Mouse (Mus musculus) cortical plate, adult 2 months (tissue): Measurements from ENCODE around the gene Plekha6. TPM values are rescaled to one million over a fixed set of nuclear protein-coding genes. Genes with fewer than 3 reads are reported as not detected.
A peak's percentile ranks its signal among the peaks of the same experiment; 100 is the strongest.

ENCODE experiments used
- H3K27ac ChIP-seq: fragments of 200-500 bp; 2 replicates; pipeline ENCODE4 v1.5.1; 2012; ENCODE audit warnings: low read length, control low read depth, inconsistent platforms; ENCODE audit not compliant: insufficient read depth
- H3K4me1 ChIP-seq: fragments of 200-500 bp; 2 replicates; pipeline ENCODE4 v1.6.1; 2011; ENCODE audit warnings: low read length; ENCODE audit not compliant: control insufficient read depth, insufficient read depth
- H3K4me3 ChIP-seq: fragments of 200-500 bp; 2 replicates; pipeline ENCODE4 v1.5.1; 2011; ENCODE audit warnings: mild to moderate bottlenecking, low read length, control low read depth; ENCODE audit not compliant: insufficient read depth
- CTCF ChIP-seq: fragments of 200-500 bp; IDR thresholded peaks from 2 replicates; pipeline ENCODE4 v1.5.1; 2011; ENCODE audit warnings: mild to moderate bottlenecking, control low read depth, low read length; ENCODE audit not compliant: insufficient read depth; ENCODE audit errors: extremely low read depth
- POLR2A ChIP-seq: fragments of 200-500 bp; IDR thresholded peaks from 2 replicates; pipeline ENCODE4 v1.6.1; 2011; ENCODE audit warnings: mild to moderate bottlenecking, low read length, control low read depth; ENCODE audit not compliant: insufficient read depth; ENCODE audit errors: extremely low read depth
- polyA plus RNA-seq: library from polyadenylated mRNA; depleted of rRNA; stranded (reverse); fragments of >200 nt; gene quantifications from 2 replicates; pipeline ENCODE4 v1.2.3, GENCODE M21; 2012

Plekha6 gene
- polyA plus RNA-seq, 1 experiment: 83.2 TPM

- Histone ChIP-seq H3K4me1 (no peaks in the 10 kb centered on the region; the same call in 1 of the 2 replicates), H3K4me3 (no peak overlapping the region), H3K27ac (peak overlapping the region; percentile 27; the same call in 1 of the 2 replicates)
- TF ChIP-seq CTCF: no peak
- TF ChIP-seq POLR2A: peak; percentile 42; the same call in 1 of the 2 replicates
Measured at GRCm38 (mm10) chr1:133129471-133130221, 34.4 kb upstream of the Plekha6 start.

GRCm38 (mm10) chr1:133130638-133131560 is 33.1 kb upstream of the Plekha6 start, which contains the start of gene Ppp1r15b:
Gene Ppp1r15b (plus strand): TSS chr1:133131143.
- Histone ChIP-seq H3K4me3 (peak within 1 kb of the TSS; percentile 95), H3K27ac (peak within 1 kb of the TSS; percentile 94), H3K4me1 (peaks cover 3% of the 10 kb centered on the region)
- TF ChIP-seq CTCF (no peak), POLR2A (peak; percentile 86)

- Histone ChIP-seq H3K4me3 (peak overlapping the region; percentile 95), H3K4me1 (peaks cover 3% of the 10 kb centered on the region), H3K27ac (peak overlapping the region; percentile 94)
- TF ChIP-seq POLR2A (no peak), CTCF (no peak)
Measured at GRCm38 (mm10) chr1:133131561-133131905, 32.5 kb upstream of the Plekha6 start.

- TF ChIP-seq POLR2A (no peak), CTCF (no peak)
- Histone ChIP-seq H3K27ac (peak overlapping the region; percentile 94), H3K4me1 (peaks cover 3% of the 10 kb centered on the region), H3K4me3 (peak overlapping the region; percentile 95)
Measured at GRCm38 (mm10) chr1:133131936-133132335, 32.1 kb upstream of the Plekha6 start.

GRCm38 (mm10) chr1:133132388-133133326 is 31.4 kb upstream of the Plekha6 start:
- Histone ChIP-seq H3K27ac (peak overlapping the region; percentile 94; the same call in 1 of the 2 replicates), H3K4me3 (peak overlapping the region; percentile 95), H3K4me1 (peaks cover 3% of the 10 kb centered on the region)
- no peak for TF ChIP-seq POLR2A
- no peak for TF ChIP-seq CTCF

- no peak overlapping the region; the same call in 1 of the 2 replicates for H3K27ac ChIP-seq
- H3K4me3 ChIP-seq: peak overlapping the region; percentile 95
- TF ChIP-seq CTCF: no peak
- no peak for TF ChIP-seq POLR2A
- H3K4me1 ChIP-seq: peaks cover 3% of the 10 kb centered on the region
Measured at GRCm38 (mm10) chr1:133133425-133133824, 30.6 kb upstream of the Plekha6 start.

- H3K27ac ChIP-seq: no peak overlapping the region
- peaks cover 3% of the 10 kb centered on the region for H3K4me1 ChIP-seq
- peak overlapping the region; percentile 95 for H3K4me3 ChIP-seq
- TF ChIP-seq CTCF (no peak), POLR2A (no peak)
Measured at GRCm38 (mm10) chr1:133134071-133134470, 29.9 kb upstream of the Plekha6 start.

GRCm38 (mm10) chr1:133134881-133135280 is 29.1 kb upstream of the Plekha6 start:
- Histone ChIP-seq H3K4me3 (peak overlapping the region; percentile 95), H3K4me1 (peaks cover 3% of the 10 kb centered on the region), H3K27ac (no peak overlapping the region)
- no peak for TF ChIP-seq CTCF
- no peak for TF ChIP-seq POLR2A

GRCm38 (mm10) chr1:133135808-133136207 is 28.2 kb upstream of the Plekha6 start:
- peaks cover 3% of the 10 kb centered on the region for H3K4me1 ChIP-seq
- H3K27ac ChIP-seq: no peak overlapping the region
- H3K4me3 ChIP-seq: no peak overlapping the region; the same call in 1 of the 2 replicates
- TF ChIP-seq CTCF (no peak), POLR2A (no peak)

GRCm38 (mm10) chr1:133138401-133138800 is 25.6 kb upstream of the Plekha6 start:
- Histone ChIP-seq H3K4me3 (no peak overlapping the region), H3K27ac (no peak overlapping the region), H3K4me1 (peaks cover 3% of the 10 kb centered on the region; the same call in 1 of the 2 replicates)
- TF ChIP-seq CTCF: no peak
- no peak for TF ChIP-seq POLR2A
